Mouse (Mus musculus) embryonic facial prominence, embryonic 11.5 days (tissue): ENCODE data around the gene Mgat4a. TPM values are rescaled to one million over a fixed set of nuclear protein-coding genes. Genes with fewer than 3 reads are reported as not detected.
"Not testable (repeated sequence)": the region's sequence is repeated elsewhere in the genome, so short reads cannot be mapped to it uniquely, and the experiment has no call there.

Source experiments
- ATAC-seq: fragments of 200-750 bp; cut with Nextera tagmentation; replicated peaks from 2 replicates; pipeline ENCODE4 v1.8.0; 2017; ENCODE audit warnings: low read depth; ENCODE audit not compliant: insufficient number of reproducible peaks, low FRiP score, low TSS enrichment
- DNase-seq: peaks from one replicate; pipeline ENCODE4 v3.0.0-alpha.2; 2015; ENCODE audit warnings: low spot score
- H3K27ac ChIP-seq: fragments of 300-500 bp; sonication (generic); replicated peaks from 2 replicates; pipeline ENCODE4 v1.5.1; 2014; ENCODE audit warnings: mild to moderate bottlenecking, low read depth, low read length, control low read depth
- H3K27me3 ChIP-seq: fragments of 300-500 bp; sonication (generic); 2 replicates; pipeline ENCODE4 v1.6.1; 2014; ENCODE audit warnings: mild to moderate bottlenecking, low read length, moderate library complexity, mixed read lengths; ENCODE audit not compliant: control insufficient read depth, insufficient read depth
- H3K36me3 ChIP-seq: fragments of 300-500 bp; sonication (generic); replicated peaks from 2 replicates; pipeline ENCODE4 v1.6.1; 2014; ENCODE audit warnings: low read depth, mild to moderate bottlenecking, low read length, moderate library complexity, mixed read lengths; ENCODE audit not compliant: control insufficient read depth, insufficient read depth
- H3K4me1 ChIP-seq: fragments of 300-500 bp; sonication (generic); 2 replicates; pipeline ENCODE4 v1.6.1; 2014; ENCODE audit warnings: low read length, mixed read lengths; ENCODE audit not compliant: control insufficient read depth, insufficient read depth
- H3K4me2 ChIP-seq: fragments of 300-500 bp; sonication (generic); 2 replicates; pipeline ENCODE4 v1.6.1; 2014; ENCODE audit warnings: low read depth, mild to moderate bottlenecking, control low read depth, low read length, moderate library complexity
- H3K4me3 ChIP-seq: fragments of 300-500 bp; sonication (generic); 2 replicates; pipeline ENCODE4 v1.5.1; 2014; ENCODE audit warnings: low read depth, low read length, control low read depth
- H3K9ac ChIP-seq: fragments of 300-500 bp; sonication (generic); replicated peaks from 2 replicates; pipeline ENCODE4 v1.6.1; 2014; ENCODE audit warnings: mild to moderate bottlenecking, control low read depth, low read length
- H3K9me3 ChIP-seq: fragments of 300-500 bp; sonication (generic); replicated peaks from 2 replicates; pipeline ENCODE4 v1.6.1; 2016; ENCODE audit warnings: mild to moderate bottlenecking, low read length, inconsistent platforms, mixed read lengths; ENCODE audit not compliant: control insufficient read depth
- WGBS: fragments of 180-500 bp; shearing (Covaris S2); extraction: QIAGEN DNeasy Blood & Tissue Kit; methylation state at CpG from one replicate; pipeline ENCODE4 v1.1.7; 2014; 5-methylcytosine and 5-hydroxymethylcytosine counted together
- polyA plus RNA-seq: library from polyadenylated mRNA; unstranded; fragments of >200 nt; fragmentation: Nextera tagmentation; extraction: Ambion mirVana; gene quantifications from 2 replicates; pipeline ENCODE4 v1.2.1, GENCODE M21; 2014

Gene Mgat4a
- polyA plus RNA-seq, 1 experiment from 2014 or later: 4.3 TPM

DNA sequence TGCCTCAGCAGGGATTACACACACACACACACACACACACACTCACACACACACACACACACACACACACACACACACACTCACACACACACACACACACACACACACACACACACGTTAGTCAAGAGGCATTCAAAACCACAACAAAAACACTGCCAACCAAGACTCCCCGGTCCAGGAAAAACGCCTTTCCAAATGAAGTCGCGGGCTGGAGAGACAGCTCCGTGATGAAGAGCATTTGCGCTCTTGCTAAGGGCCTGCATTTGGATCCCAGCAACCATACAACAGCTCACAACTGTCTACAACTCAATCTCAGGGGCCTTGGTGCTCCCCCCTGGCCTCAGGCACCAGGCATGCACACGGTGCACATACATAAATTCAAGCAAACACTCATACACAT is 10.8 kb downstream of the Mgat4a start:
- DNase-seq (no peak), ATAC-seq (no peak)
- Histone ChIP-seq H3K4me2 (no peak overlapping the region), H3K9me3 (no peaks in the 10 kb centered on the region), H3K4me1 (no peaks in the 10 kb centered on the region), H3K9ac (no peak overlapping the region), H3K27ac (no peak overlapping the region), H3K4me3 (no peak overlapping the region), H3K27me3 (no peaks in the 10 kb centered on the region), H3K36me3 (no peaks in the 10 kb centered on the region)
- 89% methylated on average over 8 of the region's 8 CpGs for WGBS

DNA sequence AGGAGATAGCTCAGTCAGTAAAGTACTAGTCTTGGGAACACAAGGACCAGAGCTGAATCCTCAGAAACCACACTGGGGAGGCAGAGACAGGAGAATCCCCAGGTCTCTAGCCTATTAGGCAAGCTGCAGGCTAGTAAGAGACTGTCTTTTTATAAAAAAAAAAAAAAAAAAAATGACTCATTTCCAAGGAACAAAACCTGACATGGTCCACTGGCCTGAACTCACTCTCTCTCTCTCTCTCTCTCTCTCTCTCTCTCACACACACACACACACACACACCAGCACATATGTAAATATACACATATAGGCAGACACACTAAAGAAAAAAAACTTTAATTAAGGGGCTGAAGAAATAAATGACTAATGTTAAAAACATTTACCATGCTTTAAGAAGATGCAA is 14.6 kb downstream of the Mgat4a start:
- Histone ChIP-seq H3K9ac (no peak overlapping the region), H3K27me3 (no peaks in the 10 kb centered on the region), H3K4me1 (no peaks in the 10 kb centered on the region), H3K4me3 (no peak overlapping the region), H3K36me3 (no peaks in the 10 kb centered on the region), H3K9me3 (no peaks in the 10 kb centered on the region), H3K4me2 (no peak overlapping the region), H3K27ac (no peak overlapping the region)
- ATAC-seq (no peak), DNase-seq (no peak)

DNA sequence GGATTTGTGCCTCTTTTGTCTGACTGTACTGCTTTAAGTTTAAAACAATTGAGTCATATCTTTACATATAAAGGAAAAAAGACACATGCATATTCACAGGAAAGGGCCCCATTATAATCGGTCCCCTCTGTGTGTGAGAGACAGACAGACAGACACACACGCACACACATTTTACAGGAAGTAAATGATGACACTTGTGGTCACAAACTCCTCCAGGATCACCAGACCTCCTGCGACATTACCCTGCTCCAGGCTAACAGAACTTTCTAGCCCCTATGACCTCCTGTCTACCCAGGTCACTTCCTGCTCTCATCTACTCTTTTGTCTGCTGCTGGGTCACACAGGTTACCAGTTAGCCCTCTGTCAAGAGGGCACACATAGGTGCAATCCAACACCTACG is 16.1 kb downstream of the Mgat4a start:
- no peaks in the 10 kb centered on the region for H3K9me3 ChIP-seq
- WGBS: 70% methylated on average over 4 of the region's 4 CpGs
- no peak for DNase-seq
- no peak overlapping the region for H3K27ac ChIP-seq
- no peaks in the 10 kb centered on the region for H3K4me1 ChIP-seq
- no peak overlapping the region for H3K4me3 ChIP-seq
- H3K4me2 ChIP-seq: no peak overlapping the region
- no peaks in the 10 kb centered on the region for H3K27me3 ChIP-seq
- no peak overlapping the region for H3K9ac ChIP-seq
- ATAC-seq: no peak
- H3K36me3 ChIP-seq: no peaks in the 10 kb centered on the region

DNA sequence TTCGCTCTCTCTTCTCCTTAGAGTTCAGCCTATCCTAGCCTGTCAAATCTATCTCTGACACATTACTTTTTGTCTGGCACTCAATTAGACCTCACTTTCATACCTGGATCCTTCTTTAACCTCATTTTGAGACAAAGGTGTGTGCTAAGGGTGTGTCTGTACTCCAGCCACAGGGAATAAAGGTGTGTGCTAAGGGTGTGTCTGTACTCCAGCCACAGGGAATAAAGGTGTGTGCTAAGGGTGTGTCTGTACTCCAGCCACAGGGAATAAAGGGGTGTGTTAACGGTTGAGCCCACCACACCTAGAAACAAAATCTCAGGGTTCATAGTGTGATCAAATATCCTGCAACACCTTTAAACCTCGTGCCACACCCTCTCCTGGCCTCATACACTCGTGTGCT is 16.7 kb downstream of the Mgat4a start:
- not testable (repeated sequence) for ATAC-seq, H3K4me2 ChIP-seq, H3K36me3 ChIP-seq, H3K9me3 ChIP-seq, H3K9ac ChIP-seq, H3K27me3 ChIP-seq, H3K4me1 ChIP-seq, DNase-seq, H3K4me3 ChIP-seq, H3K27ac ChIP-seq
- 90% methylated on average over 4 of the region's 4 CpGs for WGBS

DNA sequence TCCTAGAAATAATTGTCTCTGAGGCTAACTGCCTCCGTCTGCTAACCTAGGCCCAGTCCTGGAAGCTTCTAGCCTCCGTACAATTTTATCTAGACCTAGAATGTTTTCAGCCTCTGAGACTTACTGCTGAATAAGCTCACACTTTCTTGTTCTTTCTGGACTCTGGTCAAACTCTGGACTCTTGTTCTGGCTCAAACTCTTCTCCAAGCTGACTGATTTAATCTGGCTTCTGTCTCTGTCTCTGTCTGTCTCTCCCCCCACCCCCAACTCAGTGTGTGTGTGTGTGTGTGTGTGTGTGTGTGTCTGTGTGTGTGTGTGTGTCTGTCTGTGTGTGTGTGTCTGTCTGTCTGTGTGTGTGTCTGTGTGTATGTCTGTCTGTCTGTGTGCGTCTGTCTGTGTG is 17.3 kb downstream of the Mgat4a start:
- H3K27ac ChIP-seq, H3K4me3 ChIP-seq, H3K27me3 ChIP-seq, H3K4me2 ChIP-seq, H3K4me1 ChIP-seq, H3K36me3 ChIP-seq, ATAC-seq, DNase-seq, H3K9ac ChIP-seq, H3K9me3 ChIP-seq: not testable (repeated sequence)
- WGBS: 95% methylated on average over 3 of the region's 3 CpGs

DNA sequence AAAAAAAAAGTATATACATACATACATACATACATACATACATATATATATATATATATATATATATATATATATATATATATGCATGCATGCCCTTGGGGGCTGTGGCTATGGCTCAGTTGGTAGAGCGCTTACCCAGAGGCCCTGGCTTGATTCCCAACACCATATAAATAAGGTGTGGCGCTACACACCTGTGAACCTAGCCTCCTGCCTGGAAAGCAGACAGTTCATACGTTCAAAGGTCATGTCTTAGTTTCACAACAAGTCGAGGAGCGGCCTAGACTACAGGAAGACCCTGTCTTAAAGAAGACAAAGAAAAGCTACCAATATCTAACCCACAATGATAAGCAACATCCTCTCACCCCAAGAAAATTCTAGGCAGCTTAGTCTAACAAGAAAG is 18.7 kb downstream of the Mgat4a start:
- Histone ChIP-seq H3K4me1 (no peaks in the 10 kb centered on the region), H3K27me3 (no peaks in the 10 kb centered on the region), H3K4me2 (no peak overlapping the region), H3K4me3 (no peak overlapping the region), H3K36me3 (no peaks in the 10 kb centered on the region), H3K9me3 (no peaks in the 10 kb centered on the region), H3K9ac (no peak overlapping the region), H3K27ac (no peak overlapping the region)
- ATAC-seq: no peak
- WGBS: 89% methylated on average over 5 of the region's 5 CpGs
- no peak for DNase-seq

DNA sequence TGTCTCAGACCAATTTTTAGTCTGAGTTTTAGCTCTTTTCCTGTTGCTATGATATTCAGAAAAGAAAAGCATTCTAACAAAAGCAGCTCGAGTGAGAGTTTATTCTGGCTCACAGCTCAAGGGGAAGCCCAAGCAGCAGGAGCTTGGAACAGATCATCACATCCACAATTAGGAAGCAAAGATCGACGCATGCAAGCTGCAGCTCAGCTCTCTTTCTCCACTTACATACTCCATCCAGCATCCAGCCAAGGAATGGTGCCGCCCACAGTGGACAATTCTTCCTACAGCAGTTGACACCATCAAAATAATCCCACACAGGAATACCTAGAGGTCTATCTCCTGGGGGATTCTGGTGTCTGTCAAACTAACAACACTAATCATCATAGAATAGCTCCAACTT is 22.0 kb downstream of the Mgat4a start:
- Histone ChIP-seq H3K27me3 (no peaks in the 10 kb centered on the region), H3K9me3 (no peaks in the 10 kb centered on the region), H3K27ac (no peak overlapping the region), H3K9ac (no peak overlapping the region), H3K36me3 (no peaks in the 10 kb centered on the region), H3K4me3 (no peak overlapping the region), H3K4me1 (no peaks in the 10 kb centered on the region), H3K4me2 (no peak overlapping the region)
- WGBS: 91% methylated on average over 4 of the region's 4 CpGs
- no peak for DNase-seq
- no peak for ATAC-seq

DNA sequence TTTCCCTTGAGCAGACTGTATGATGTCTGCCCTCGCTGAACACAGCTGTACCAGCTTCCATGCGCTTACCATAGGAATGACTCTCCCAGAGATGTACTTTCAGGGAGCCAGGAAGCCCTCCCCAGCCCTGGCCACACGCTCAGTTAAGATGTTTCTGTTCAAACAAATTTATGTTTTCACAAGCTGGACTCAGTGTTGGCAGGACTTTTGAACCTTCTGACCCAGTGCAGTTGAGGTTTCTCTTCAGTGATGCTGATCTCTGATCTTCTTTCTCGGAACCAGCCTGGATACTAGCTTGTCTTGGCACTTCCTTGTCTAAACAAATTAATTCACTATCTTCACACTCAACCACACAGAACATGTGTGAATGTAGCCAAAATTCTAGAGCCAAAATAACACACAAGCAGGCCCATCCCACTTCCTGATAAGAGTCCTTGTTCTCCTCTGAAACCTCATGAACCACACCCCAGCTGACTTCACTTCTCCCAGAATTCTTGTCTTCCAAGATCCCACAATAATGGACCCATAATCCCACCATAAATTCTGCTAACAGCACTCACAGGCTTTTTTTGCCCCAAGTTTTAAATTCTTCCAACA is 22.6 kb downstream of the Mgat4a start:
- no peaks in the 10 kb centered on the region for H3K9me3 ChIP-seq
- no peaks in the 10 kb centered on the region for H3K36me3 ChIP-seq
- no peaks in the 10 kb centered on the region for H3K4me1 ChIP-seq
- no peak overlapping the region for H3K4me3 ChIP-seq
- no peak overlapping the region for H3K27ac ChIP-seq
- DNase-seq: no peak
- no peak overlapping the region for H3K9ac ChIP-seq
- 73% methylated on average over 4 of the region's 4 CpGs for WGBS
- no peak for ATAC-seq
- no peaks in the 10 kb centered on the region for H3K27me3 ChIP-seq
- H3K4me2 ChIP-seq: no peak overlapping the region
